Mouse (Mus musculus) liver, embryonic 12.5 days (tissue): ENCODE data around the gene Timm17a. TPM values are rescaled to one million over a fixed set of nuclear protein-coding genes. Genes with fewer than 3 reads are reported as not detected.

ENCODE experiments used
- ATAC-seq: fragments of 200-750 bp; cut with Nextera tagmentation; 2 replicates; pipeline ENCODE4 v1.8.0; 2017; ENCODE audit warnings: moderate number of reproducible peaks, mild to moderate bottlenecking, moderate library complexity
- H3K27ac ChIP-seq: fragments of 300-500 bp; sonication (generic); 2 replicates; pipeline ENCODE4 v1.5.1; 2016; ENCODE audit warnings: mild to moderate bottlenecking
- H3K27me3 ChIP-seq: fragments of 300-500 bp; sonication (generic); replicated peaks from 2 replicates; pipeline ENCODE4 v1.6.1; 2016; ENCODE audit warnings: mild to moderate bottlenecking, moderate library complexity
- H3K36me3 ChIP-seq: fragments of 300-500 bp; sonication (generic); 2 replicates; pipeline ENCODE4 v1.6.1; 2016; ENCODE audit warnings: mild to moderate bottlenecking, moderate library complexity
- H3K4me1 ChIP-seq: fragments of 300-500 bp; sonication (generic); 2 replicates; pipeline ENCODE4 v1.6.1; 2016
- H3K4me2 ChIP-seq: fragments of 300-500 bp; sonication (generic); 2 replicates; pipeline ENCODE4 v1.6.1; 2016; ENCODE audit warnings: mild to moderate bottlenecking, moderate library complexity
- H3K4me3 ChIP-seq: fragments of 300-500 bp; sonication (generic); 2 replicates; pipeline ENCODE4 v1.5.1; 2016; ENCODE audit warnings: mild to moderate bottlenecking, moderate library complexity
- H3K9ac ChIP-seq: fragments of 300-500 bp; sonication (generic); 2 replicates; pipeline ENCODE4 v1.6.1; 2016; ENCODE audit warnings: mild to moderate bottlenecking, moderate library complexity
- H3K9me3 ChIP-seq: fragments of 300-500 bp; sonication (generic); replicated peaks from 2 replicates; pipeline ENCODE4 v1.6.1; 2016; ENCODE audit warnings: mild to moderate bottlenecking, moderate library complexity
- WGBS: fragments of 180-500 bp; shearing (Covaris S2); methylation state at CpG from one replicate; pipeline ENCODE4 v1.1.7; 2016; ENCODE audit not compliant: insufficient replicate concordance; 5-methylcytosine and 5-hydroxymethylcytosine counted together
- polyA plus RNA-seq: library from polyadenylated mRNA; unstranded; fragments of >200 nt; fragmentation: Nextera tagmentation; extraction: Ambion mirVana; gene quantifications from 2 replicates; pipeline ENCODE4 v1.2.1, GENCODE M21; 2016

Timm17a gene
- polyA plus RNA-seq, 1 experiment from 2014 or later: 204 TPM

GRCm38 (mm10) chr1:135248434-135248850 is 65.1 kb downstream of the Timm17a start:
- Histone ChIP-seq H3K27me3 (peaks cover 14% of the 10 kb centered on the region), H3K4me3 (no peak overlapping the region), H3K36me3 (no peaks in the 10 kb centered on the region), H3K27ac (no peak overlapping the region), H3K4me2 (peak overlapping the region; percentile 32), H3K9me3 (no peaks in the 10 kb centered on the region), H3K9ac (no peak overlapping the region), H3K4me1 (peaks cover 61% of the 10 kb centered on the region)
- ATAC-seq: no peak
- WGBS: 24% methylated on average over 15 of the region's 15 CpGs

Other genes with a start within 250 kb of the Timm17a start
- 0.30 and 0.36 TPM in 2 replicates for gene Lgr6, start 208.5 kb downstream of the Timm17a start, polyA plus RNA-seq
- gene Ptpn7, start 181.1 kb downstream of the Timm17a start, polyA plus RNA-seq: 24.7 and 25.9 TPM in 2 replicates
- 15.5 and 15.8 TPM in 2 replicates for gene Arl8a, start 167.0 kb downstream of the Timm17a start, polyA plus RNA-seq
- not detected in 2 replicates for gene Gpr37l1, start 146.1 kb downstream of the Timm17a start, polyA plus RNA-seq
- gene Elf3, start 55.2 kb downstream of the Timm17a start, polyA plus RNA-seq: 1.1 and 1.8 TPM in 2 replicates
- 36.6 and 38.6 TPM in 2 replicates for gene Rnpep, start 29.7 kb downstream of the Timm17a start, polyA plus RNA-seq
- 0.11 and 0.12 TPM in 2 replicates for gene Lmod1, start 11.0 kb upstream of the Timm17a start, polyA plus RNA-seq
- gene Shisa4, start 61.5 kb upstream of the Timm17a start, polyA plus RNA-seq: 5.4 and 5.5 TPM in 2 replicates
- gene Ipo9, start 116.7 kb upstream of the Timm17a start, polyA plus RNA-seq: 50.4 and 53.6 TPM in 2 replicates